Mouse (Mus musculus): Measurements from ENCODE around the gene Gpr61.

Gpr61 gene

GRCm38 (mm10) chr3:108178756-108179715 is 24.4 kb upstream of the Gpr61 start:
- DNase-seq (ENCODE audit: extremely low read depth, low read depth, low spot score) = no peak

- DNase-seq (ENCODE audit: extremely low read depth, low read depth, low spot score) = no peak
Observed at GRCm38 (mm10) chr3:108174672-108175531, 20.2 kb upstream of the Gpr61 start.

GRCm38 (mm10) chr3:108169199-108169598 is 14.5 kb upstream of the Gpr61 start:
- DNase-seq (ENCODE audit: extremely low read depth, low read depth, low spot score) = no peak

- DNase-seq (ENCODE audit: extremely low read depth, low read depth, low spot score) = no peak
Observed at GRCm38 (mm10) chr3:108167499-108167898, 12.8 kb upstream of the Gpr61 start.

- no peak for DNase-seq (ENCODE audit: extremely low read depth, low read depth, low spot score)
Observed at GRCm38 (mm10) chr3:108166486-108167211, 12.0 kb upstream of the Gpr61 start.

- DNase-seq (ENCODE audit: extremely low read depth, low read depth, low spot score) = no peak
Observed at GRCm38 (mm10) chr3:108165532-108166315, 11.0 kb upstream of the Gpr61 start.

GRCm38 (mm10) chr3:108164807-108165206 is 10.1 kb upstream of the Gpr61 start:
- DNase-seq (ENCODE audit: extremely low read depth, low read depth, low spot score) = no peak

- no peak for DNase-seq (ENCODE audit: extremely low read depth, low read depth, low spot score)
Observed at GRCm38 (mm10) chr3:108164091-108164490, 9.4 kb upstream of the Gpr61 start.

- no peak for DNase-seq (ENCODE audit: extremely low read depth, low read depth, low spot score)
Observed at GRCm38 (mm10) chr3:108158383-108159037, 3.8 kb upstream of the Gpr61 start.

- no peak for DNase-seq (ENCODE audit: extremely low read depth, low read depth, low spot score)
Observed at GRCm38 (mm10) chr3:108152290-108152689, 2.4 kb downstream of the Gpr61 start.

GRCm38 (mm10) chr3:108147386-108148235 is 7.1 kb downstream of the Gpr61 start:
- peak; percentile 25 for DNase-seq (ENCODE audit: extremely low read depth, low read depth, low spot score)

- no peak for DNase-seq (ENCODE audit: extremely low read depth, low read depth, low spot score)
Observed at GRCm38 (mm10) chr3:108146671-108147070, 8.0 kb downstream of the Gpr61 start.

- peak; percentile 37 for DNase-seq (ENCODE audit: extremely low read depth, low read depth, low spot score)
Observed at GRCm38 (mm10) chr3:108145534-108146445, 8.9 kb downstream of the Gpr61 start, which contains the start of gene Gnai3. Gene Gnai3 (minus strand): TSS chr3:108146146.

GRCm38 (mm10) chr3:108140786-108141185 is 13.9 kb downstream of the Gpr61 start:
- no peak for DNase-seq (ENCODE audit: extremely low read depth, low read depth, low spot score)

- no peak for DNase-seq (ENCODE audit: extremely low read depth, low read depth, low spot score)
Observed at GRCm38 (mm10) chr3:108139113-108139512, 15.6 kb downstream of the Gpr61 start.

GRCm38 (mm10) chr3:108134701-108135100 is 20.0 kb downstream of the Gpr61 start:
- no peak for DNase-seq (ENCODE audit: extremely low read depth, low read depth, low spot score)

- DNase-seq (ENCODE audit: extremely low read depth, low read depth, low spot score) = no peak
Observed at GRCm38 (mm10) chr3:108132484-108132883, 22.2 kb downstream of the Gpr61 start.

- DNase-seq (ENCODE audit: extremely low read depth, low read depth, low spot score) = no peak
Observed at GRCm38 (mm10) chr3:108131821-108132220, 22.9 kb downstream of the Gpr61 start.

Data from fat pad, adult 2 months (tissue).